Mouse (Mus musculus) limb, embryonic 14.5 days (tissue): ENCODE results near the gene Qsox1. TPM values are rescaled to one million over a fixed set of nuclear protein-coding genes. Genes with fewer than 3 reads are reported as not detected.

Source experiments
- ATAC-seq: fragments of 200-750 bp; cut with Nextera tagmentation; 2 replicates; pipeline ENCODE4 v1.8.0; 2017; ENCODE audit warnings: low read depth, moderate number of reproducible peaks, moderate TSS enrichment; ENCODE audit not compliant: low FRiP score
- DNase-seq: peaks from one replicate; pipeline ENCODE4 v3.0.0-alpha.2; 2015; ENCODE audit warnings: low spot score
- H3K27ac ChIP-seq: fragments of 300-500 bp; sonication (generic); replicated peaks from 2 replicates; pipeline ENCODE4 v1.5.1; 2014; ENCODE audit warnings: low read depth, mild to moderate bottlenecking, low read length, moderate library complexity, mixed read lengths
- H3K27me3 ChIP-seq: fragments of 300-500 bp; sonication (generic); 2 replicates; pipeline ENCODE4 v1.6.1; 2014; ENCODE audit warnings: low read length, mixed read lengths; ENCODE audit not compliant: control insufficient read depth, insufficient read depth
- H3K36me3 ChIP-seq: fragments of 300-500 bp; sonication (generic); 2 replicates; pipeline ENCODE4 v1.6.1; 2014; ENCODE audit warnings: mild to moderate bottlenecking, low read length, moderate library complexity, mixed read lengths; ENCODE audit not compliant: control insufficient read depth, insufficient read depth
- H3K4me1 ChIP-seq: fragments of 300-500 bp; sonication (generic); 2 replicates; pipeline ENCODE4 v1.6.1; 2014; ENCODE audit warnings: antibody characterized with exemption, low read length, mixed read lengths; ENCODE audit not compliant: control insufficient read depth, insufficient read depth
- H3K4me2 ChIP-seq: fragments of 300-500 bp; sonication (generic); replicated peaks from 2 replicates; pipeline ENCODE4 v1.6.1; 2014; ENCODE audit warnings: low read depth, mild to moderate bottlenecking, low read length, moderate library complexity; ENCODE audit not compliant: severe bottlenecking
- H3K4me3 ChIP-seq: fragments of 300-500 bp; sonication (generic); replicated peaks from 2 replicates; pipeline ENCODE4 v1.5.1; 2014; ENCODE audit warnings: low read length
- H3K9ac ChIP-seq: fragments of 300-500 bp; sonication (generic); 2 replicates; pipeline ENCODE4 v1.6.1; 2014; ENCODE audit warnings: mild to moderate bottlenecking, low read depth, low read length, moderate library complexity; ENCODE audit not compliant: severe bottlenecking
- H3K9me3 ChIP-seq: fragments of 300-500 bp; sonication (generic); 2 replicates; pipeline ENCODE4 v1.6.1; 2016; ENCODE audit warnings: low read length; ENCODE audit not compliant: control insufficient read depth
- POLR2A ChIP-seq: fragments of 200-500 bp; IDR thresholded peaks from 2 replicates; pipeline ENCODE4 v1.8.0; 2012; ENCODE audit warnings: inconsistent platforms, mild to moderate bottlenecking, moderate library complexity, borderline replicate concordance; ENCODE audit not compliant: insufficient read depth, insufficient read length; ENCODE audit errors: extremely low read depth
- WGBS: fragments of 180-500 bp; shearing (Covaris S2); extraction: QIAGEN DNeasy Blood & Tissue Kit; methylation state at CpG from one replicate; pipeline ENCODE4 v1.1.7; 2014; 5-methylcytosine and 5-hydroxymethylcytosine counted together
- polyA plus RNA-seq, 2 experiments: library from polyadenylated mRNA; depleted of rRNA in 1 of 2; stranded (reverse) in 1 of 2; unstranded in 1 of 2; fragments of >200 nt; fragmentation: Nextera tagmentation in 1 of 2; extraction: Ambion mirVana in 1 of 2; gene quantifications; 2 replicates each; pipeline versions ENCODE4 v1.2.1 to v1.2.3; 2012 to 2014

The Qsox1 gene
- polyA plus RNA-seq (2012; rRNA removed) (65.6 and 83.1 TPM in 2 replicates), polyA plus RNA-seq (2014; fragmentation: Nextera tagmentation; extraction: Ambion mirVana) (15.0 and 16.1 TPM in 2 replicates)

DNA sequence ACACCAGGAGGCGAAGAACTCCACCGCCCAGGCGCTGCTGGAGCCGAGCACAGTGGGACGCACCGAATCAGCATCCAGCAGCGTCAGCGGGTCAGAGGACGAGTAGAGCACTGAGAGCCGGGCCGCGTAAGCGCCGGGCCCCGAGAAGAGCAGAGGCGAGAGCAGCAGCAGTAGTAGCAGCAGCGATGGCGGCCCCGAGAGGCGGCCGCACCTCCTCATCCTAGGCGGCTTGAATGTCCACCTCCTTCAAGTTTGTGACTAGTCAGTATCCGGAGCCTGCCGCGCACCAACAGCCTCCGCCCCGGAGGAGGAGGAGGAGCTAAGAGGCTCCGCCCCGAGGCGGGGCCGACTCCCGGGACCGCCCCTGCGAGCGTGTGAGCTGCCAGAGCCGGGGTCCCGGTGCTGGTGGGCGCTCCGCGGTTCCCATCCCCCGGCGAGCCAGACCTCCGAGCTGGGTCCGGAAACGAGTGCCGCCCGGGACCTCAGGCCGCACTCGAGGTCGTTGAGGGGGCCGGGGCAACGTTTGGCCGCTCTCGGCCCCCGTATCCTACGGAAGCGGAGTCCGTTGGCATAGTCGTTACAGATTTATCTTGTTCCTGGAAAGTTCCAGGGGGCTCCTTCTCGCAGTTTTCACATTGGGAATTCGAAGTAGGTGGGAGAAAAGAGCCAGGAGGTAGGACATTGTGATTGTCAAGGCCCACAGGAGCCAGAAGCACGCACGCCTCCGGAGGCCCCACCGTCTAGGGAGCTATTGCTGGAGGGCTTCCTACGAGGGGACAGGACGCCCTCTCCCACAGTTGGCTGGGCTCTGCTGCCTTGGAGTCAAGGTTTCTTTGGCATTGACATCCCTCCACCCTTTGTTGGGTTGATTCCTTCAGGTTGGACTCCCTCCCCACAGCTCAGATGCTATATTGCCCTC lies at the start of gene Qsox1:
Qsox1 (minus strand) TSS at position 309 of the 919 bp plus-strand sequence.
- Histone ChIP-seq H3K36me3 (no peaks in the 10 kb centered on the region), H3K9ac (peak within 1 kb of the TSS; percentile 73), H3K27ac (peak within 1 kb of the TSS; percentile 55), H3K4me3 (peak within 1 kb of the TSS; percentile 81), H3K9me3 (no peaks in the 10 kb centered on the region), H3K4me2 (peak within 1 kb of the TSS; percentile 60), H3K4me1 (peaks cover 23% of the 10 kb centered on the region), H3K27me3 (no peaks in the 10 kb centered on the region)
- ATAC-seq (peak; percentile 96), DNase-seq (peak; percentile 89)
- no peak for TF ChIP-seq POLR2A
- WGBS, result 1% methylated on average over 64 of the region's 67 CpGs

DNA sequence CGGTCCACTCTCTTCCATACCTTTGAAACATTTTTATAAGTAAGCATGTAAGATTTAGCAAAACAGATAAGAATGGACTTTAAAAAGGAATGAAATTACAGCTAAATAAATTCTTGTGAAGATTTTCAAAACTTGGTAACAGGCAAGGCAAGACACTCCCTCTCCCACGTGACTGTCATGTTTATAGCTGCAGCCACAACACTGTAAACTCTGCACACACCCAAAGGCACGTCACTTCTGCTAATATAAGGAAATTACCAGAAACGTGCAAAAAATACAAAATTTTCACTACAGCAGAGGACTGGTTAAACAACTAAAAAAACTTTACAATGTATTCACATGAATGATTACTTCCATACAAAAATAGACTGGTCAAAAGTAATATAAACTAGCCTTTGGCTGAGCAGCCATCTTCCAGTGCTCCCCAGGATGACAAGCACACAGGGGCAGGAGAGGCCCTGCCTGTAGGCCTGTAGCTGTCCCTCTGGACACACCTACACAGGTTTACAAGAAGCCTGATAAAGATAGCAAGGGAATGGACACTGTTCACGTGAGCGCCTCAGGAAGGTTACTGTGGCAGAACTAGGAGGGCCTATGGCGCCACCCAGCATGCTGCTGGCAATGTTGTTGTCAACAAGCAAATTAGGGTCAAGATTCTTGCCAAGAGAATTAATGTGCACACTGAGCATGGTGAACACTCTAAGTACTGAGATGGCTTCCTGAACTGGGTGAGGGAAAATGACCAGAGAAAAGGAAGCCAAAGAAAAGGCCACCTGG lies 42.4 kb upstream of the Qsox1 start:
- 78% methylated on average over 7 of the region's 7 CpGs for WGBS
- no peak overlapping the region for H3K4me2 ChIP-seq
- no peak overlapping the region for H3K9ac ChIP-seq
- no peak overlapping the region for H3K4me3 ChIP-seq
- no peaks in the 10 kb centered on the region for H3K4me1 ChIP-seq
- TF ChIP-seq POLR2A, result no peak
- H3K27me3 ChIP-seq, result no peaks in the 10 kb centered on the region
- DNase-seq (no peak), ATAC-seq (no peak)
- no peaks in the 10 kb centered on the region for H3K9me3 ChIP-seq
- peaks cover 68% of the 10 kb centered on the region for H3K36me3 ChIP-seq
- no peak overlapping the region for H3K27ac ChIP-seq

DNA sequence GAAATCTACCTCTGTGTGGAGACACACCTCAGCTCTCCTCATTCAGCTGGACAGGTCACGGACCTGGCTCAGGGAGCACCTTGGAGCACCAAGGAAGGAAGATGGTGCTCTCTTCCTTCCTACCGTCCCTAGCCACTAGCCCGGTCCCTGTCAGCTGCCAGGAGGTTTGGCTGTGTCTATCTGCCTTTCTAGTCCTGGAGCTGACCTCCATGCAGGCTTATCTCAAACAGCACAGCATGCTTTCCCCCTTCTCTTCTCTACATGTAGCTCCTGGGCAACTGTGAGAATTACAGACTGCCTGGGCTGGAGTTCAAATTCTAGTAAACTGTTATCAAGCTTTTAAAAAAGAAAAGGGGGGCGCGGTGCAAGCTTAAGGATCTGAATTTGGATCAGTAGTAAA lies 40.3 kb upstream of the Qsox1 start:
- Histone ChIP-seq H3K9ac (no peak overlapping the region), H3K4me2 (no peak overlapping the region), H3K4me1 (no peaks in the 10 kb centered on the region), H3K9me3 (no peaks in the 10 kb centered on the region), H3K27ac (no peak overlapping the region), H3K36me3 (peaks cover 65% of the 10 kb centered on the region), H3K4me3 (no peak overlapping the region), H3K27me3 (no peaks in the 10 kb centered on the region)
- ATAC-seq (no peak), DNase-seq (no peak)
- WGBS, result 96% methylated on average over 5 of the region's 5 CpGs
- no peak for TF ChIP-seq POLR2A

DNA sequence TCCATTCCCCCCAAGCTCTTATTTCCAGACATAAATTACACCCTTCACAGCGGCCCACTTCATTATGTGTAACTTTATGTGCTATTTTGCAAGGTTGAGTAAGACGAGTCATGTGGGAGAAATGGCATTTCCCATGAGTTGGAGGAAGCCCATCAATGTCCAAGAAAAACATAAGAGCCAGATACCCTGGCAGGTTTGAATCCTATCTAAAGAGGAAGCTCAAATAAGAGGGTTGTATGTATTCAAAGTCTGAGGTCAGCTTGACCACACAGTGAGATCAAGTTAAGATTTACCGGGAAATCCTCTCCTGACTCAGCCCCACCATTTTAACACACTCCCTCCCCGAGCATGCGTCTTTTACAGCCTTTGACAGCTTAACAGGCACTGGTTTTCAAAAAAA lies 31.5 kb upstream of the Qsox1 start:
- no peak for ATAC-seq
- DNase-seq, result no peak
- WGBS, result 53% methylated on average over 5 of the region's 5 CpGs

DNA sequence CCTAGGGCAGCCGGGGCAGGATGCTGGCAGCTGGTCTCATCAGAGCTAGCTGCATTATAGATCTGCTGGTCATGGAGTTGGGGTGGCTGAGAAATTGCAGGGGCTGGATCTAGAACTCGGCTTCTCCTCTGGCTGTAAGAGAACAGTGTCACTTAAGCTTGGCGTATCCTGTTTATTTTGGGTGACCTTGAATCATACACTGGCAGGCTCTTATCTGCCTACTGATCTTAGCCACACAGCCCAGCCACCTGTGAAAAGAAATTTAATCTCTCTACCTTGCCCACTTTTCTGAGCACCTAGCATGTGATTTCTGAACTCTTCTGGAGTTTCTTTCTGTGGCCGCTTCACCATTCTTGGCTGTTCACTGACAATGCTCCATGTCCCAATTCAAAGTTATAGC lies 30.8 kb upstream of the Qsox1 start:
- DNase-seq, result no peak
- no peak overlapping the region for H3K9ac ChIP-seq

More for the DNA sequence above, 31.5 kb upstream of the Qsox1 start:
- Histone ChIP-seq H3K4me1 (no peaks in the 10 kb centered on the region), H3K27me3 (no peaks in the 10 kb centered on the region), H3K27ac (no peak overlapping the region), H3K4me2 (no peak overlapping the region), H3K9me3 (no peaks in the 10 kb centered on the region), H3K9ac (no peak overlapping the region), H3K4me3 (no peak overlapping the region), H3K36me3 (peaks cover 43% of the 10 kb centered on the region)
- TF ChIP-seq POLR2A, result no peak

More for the DNA sequence above, 30.8 kb upstream of the Qsox1 start:
- no peaks in the 10 kb centered on the region for H3K9me3 ChIP-seq
- H3K27me3 ChIP-seq, result no peaks in the 10 kb centered on the region
- H3K4me2 ChIP-seq, result no peak overlapping the region
- peaks cover 38% of the 10 kb centered on the region for H3K36me3 ChIP-seq
- 93% methylated on average over 4 of the region's 4 CpGs for WGBS
- no peak for TF ChIP-seq POLR2A
- H3K4me3 ChIP-seq, result no peak overlapping the region
- H3K27ac ChIP-seq, result no peak overlapping the region
- H3K4me1 ChIP-seq, result no peaks in the 10 kb centered on the region
- ATAC-seq, result no peak
